Mouse (Mus musculus) intestine, embryonic 16.5 days (tissue): Measurements from ENCODE around the gene Hist1h1d. TPM values are rescaled to one million over a fixed set of nuclear protein-coding genes. Genes with fewer than 3 reads are reported as not detected.

Source experiments
- ATAC-seq: fragments of 200-750 bp; cut with Nextera tagmentation; 2 replicates; pipeline ENCODE4 v1.8.0; 2017; ENCODE audit warnings: moderate TSS enrichment, moderate library complexity
- H3K27ac ChIP-seq: fragments of 300-500 bp; sonication (generic); 2 replicates; pipeline ENCODE4 v1.5.1; 2014; ENCODE audit warnings: mild to moderate bottlenecking, low read length
- H3K27me3 ChIP-seq: fragments of 300-500 bp; sonication (generic); replicated peaks from 2 replicates; pipeline ENCODE4 v1.6.1; 2014; ENCODE audit warnings: low read length, control low read depth, mixed read lengths; ENCODE audit not compliant: control insufficient read depth, insufficient read depth
- H3K36me3 ChIP-seq: fragments of 300-500 bp; sonication (generic); 2 replicates; pipeline ENCODE4 v1.6.1; 2014; ENCODE audit warnings: low read length, control low read depth; ENCODE audit not compliant: control insufficient read depth, insufficient read depth
- H3K4me1 ChIP-seq: fragments of 300-500 bp; sonication (generic); 2 replicates; pipeline ENCODE4 v1.6.1; 2014; ENCODE audit warnings: low read length, control low read depth, mixed read lengths; ENCODE audit not compliant: control insufficient read depth, insufficient read depth
- H3K4me2 ChIP-seq: fragments of 300-500 bp; sonication (generic); 2 replicates; pipeline ENCODE4 v1.6.1; 2014; ENCODE audit warnings: low read depth, low read length, control low read depth
- H3K4me3 ChIP-seq: fragments of 300-500 bp; sonication (generic); 2 replicates; pipeline ENCODE4 v1.5.1; 2014; ENCODE audit warnings: mild to moderate bottlenecking, low read length
- H3K9ac ChIP-seq: fragments of 300-500 bp; sonication (generic); 2 replicates; pipeline ENCODE4 v1.6.1; 2014; ENCODE audit warnings: low read depth, low read length
- H3K9me3 ChIP-seq: fragments of 300-500 bp; sonication (generic); 2 replicates; pipeline ENCODE4 v1.6.1; 2016; ENCODE audit warnings: low read length, control low read depth; ENCODE audit not compliant: control insufficient read depth
- WGBS: fragments of 180-500 bp; shearing (Covaris S2); extraction: QIAGEN DNeasy Blood & Tissue Kit; methylation state at CpG from one replicate; pipeline ENCODE4 v1.1.7; 2014; 5-methylcytosine and 5-hydroxymethylcytosine counted together
- polyA plus RNA-seq: library from polyadenylated mRNA; unstranded; fragments of >200 nt; fragmentation: Nextera tagmentation; extraction: Ambion mirVana; gene quantifications from 2 replicates; pipeline ENCODE4 v1.2.1, GENCODE M21; 2015

Hist1h1d gene
- polyA plus RNA-seq, 1 experiment from 2014 or later = 0.42 TPM

GRCm38 (mm10) chr13:23516822-23517602, 36.0 kb upstream of the Hist1h1d start:
- Histone ChIP-seq H3K4me1 (0 out of 2 replicates have a peak, but pooled peaks cover 4% of the 10 kb centered on the region), H3K4me2 (peak overlapping the region; percentile 60), H3K27me3 (no peaks in the 10 kb centered on the region), H3K36me3 (no peaks in the 10 kb centered on the region), H3K9ac (0 out of 2 replicates have a peak overlapping the region, but pooled peaks have one; percentile 58), H3K9me3 (no peaks in the 10 kb centered on the region), H3K4me3 (peak overlapping the region; percentile 50), H3K27ac (0 out of 2 replicates have a peak overlapping the region, but pooled peaks have one; percentile 74)
- under 1% methylated on average over 19 of the region's 19 CpGs for WGBS
- ATAC-seq = peak; percentile 76

- peak overlapping the region; percentile 50 for H3K4me3 ChIP-seq
- H3K27ac ChIP-seq = 0 out of 2 replicates have a peak overlapping the region, but pooled peaks have one; percentile 35
- peak overlapping the region; percentile 58; the same call in 1 of the 2 replicates for H3K9ac ChIP-seq
- H3K36me3 ChIP-seq = no peaks in the 10 kb centered on the region
- H3K9me3 ChIP-seq = no peaks in the 10 kb centered on the region
- H3K4me2 ChIP-seq = peak overlapping the region; percentile 71
- H3K4me1 ChIP-seq = 0 out of 2 replicates have a peak, but pooled peaks cover 5% of the 10 kb centered on the region
- ATAC-seq = peak; percentile 91
- H3K27me3 ChIP-seq = no peaks in the 10 kb centered on the region
- under 1% methylated on average over 27 of the region's 27 CpGs for WGBS
Observed at GRCm38 (mm10) chr13:23517603-23518294, 35.3 kb upstream of the Hist1h1d start.

- Histone ChIP-seq H3K27ac (no peak overlapping the region), H3K9ac (no peak overlapping the region), H3K4me3 (peak overlapping the region; percentile 50), H3K27me3 (no peaks in the 10 kb centered on the region), H3K9me3 (no peaks in the 10 kb centered on the region), H3K36me3 (no peaks in the 10 kb centered on the region), H3K4me2 (peak overlapping the region; percentile 50), H3K4me1 (0 out of 2 replicates have a peak, but pooled peaks cover 5% of the 10 kb centered on the region)
- under 1% methylated on average over 6 of the region's 6 CpGs for WGBS
- ATAC-seq = no peak
Observed at GRCm38 (mm10) chr13:23518295-23518603, 34.8 kb upstream of the Hist1h1d start.

- Histone ChIP-seq H3K36me3 (no peaks in the 10 kb centered on the region), H3K4me1 (0 out of 2 replicates have a peak, but pooled peaks cover 5% of the 10 kb centered on the region), H3K4me3 (peak overlapping the region; percentile 49), H3K9ac (no peak overlapping the region), H3K27me3 (no peaks in the 10 kb centered on the region), H3K9me3 (no peaks in the 10 kb centered on the region), H3K27ac (peak overlapping the region; percentile 65), H3K4me2 (peak overlapping the region; percentile 64)
- WGBS = under 1% methylated on average over 6 of the region's 6 CpGs
- ATAC-seq = peak; percentile 45
Observed at GRCm38 (mm10) chr13:23518885-23519284, 34.2 kb upstream of the Hist1h1d start.

DNA sequence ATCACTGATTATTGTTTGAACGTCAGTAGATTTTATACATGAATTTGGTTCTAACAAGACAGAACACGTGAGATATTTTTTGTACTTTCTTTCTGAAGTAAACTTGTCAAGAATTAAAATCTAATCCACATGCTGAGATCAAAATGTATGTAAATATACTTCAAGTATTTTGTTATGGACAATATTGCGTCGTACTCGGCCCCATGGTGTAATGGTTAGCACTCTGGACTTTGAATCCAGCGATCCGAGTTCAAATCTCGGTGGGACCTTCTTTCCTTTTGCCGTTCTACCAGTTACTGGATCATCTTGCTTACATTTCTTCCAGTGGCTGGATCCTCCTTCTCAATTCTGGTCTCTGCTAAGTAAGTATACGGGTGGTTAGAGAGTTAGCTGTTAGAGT, 33.6 kb upstream of the Hist1h1d start:
- 0 out of 2 replicates have a peak, but pooled peaks cover 5% of the 10 kb centered on the region for H3K4me1 ChIP-seq
- no peaks in the 10 kb centered on the region for H3K36me3 ChIP-seq
- ATAC-seq = peak; percentile 34
- peak overlapping the region; percentile 65 for H3K27ac ChIP-seq
- no peaks in the 10 kb centered on the region for H3K27me3 ChIP-seq
- H3K9me3 ChIP-seq = no peaks in the 10 kb centered on the region
- H3K4me3 ChIP-seq = peak overlapping the region; percentile 49
- WGBS = under 1% methylated on average over 10 of the region's 10 CpGs
- no peak overlapping the region for H3K9ac ChIP-seq
- H3K4me2 ChIP-seq = peak overlapping the region; percentile 64

DNA sequence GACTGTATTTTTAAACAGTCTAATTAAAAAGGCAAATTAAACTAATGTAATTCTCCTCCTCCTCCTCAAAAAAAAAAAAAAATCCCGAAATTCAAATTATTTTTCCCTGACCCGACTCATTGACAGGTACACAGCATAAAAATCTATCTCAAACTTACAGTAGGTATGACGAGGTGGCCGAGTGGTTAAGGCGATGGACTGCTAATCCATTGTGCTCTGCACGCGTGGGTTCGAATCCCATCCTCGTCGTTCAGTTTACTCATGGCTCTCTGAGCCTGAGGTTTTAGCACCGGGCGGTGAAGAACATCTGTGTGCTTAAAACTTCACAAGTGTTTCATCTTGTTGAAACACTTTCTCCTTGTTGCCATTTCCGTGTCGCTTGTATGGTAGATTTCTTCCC, 31.4 kb upstream of the Hist1h1d start:
- H3K27ac ChIP-seq = no peak overlapping the region
- peak overlapping the region; percentile 35; the same call in 1 of the 2 replicates for H3K4me2 ChIP-seq
- H3K27me3 ChIP-seq = no peaks in the 10 kb centered on the region
- H3K4me3 ChIP-seq = no peak overlapping the region
- no peaks in the 10 kb centered on the region for H3K9me3 ChIP-seq
- H3K9ac ChIP-seq = no peak overlapping the region
- WGBS = 2% methylated on average over 14 of the region's 14 CpGs
- no peak for ATAC-seq
- no peaks in the 10 kb centered on the region for H3K36me3 ChIP-seq
- 0 out of 2 replicates have a peak, but pooled peaks cover 3% of the 10 kb centered on the region for H3K4me1 ChIP-seq

DNA sequence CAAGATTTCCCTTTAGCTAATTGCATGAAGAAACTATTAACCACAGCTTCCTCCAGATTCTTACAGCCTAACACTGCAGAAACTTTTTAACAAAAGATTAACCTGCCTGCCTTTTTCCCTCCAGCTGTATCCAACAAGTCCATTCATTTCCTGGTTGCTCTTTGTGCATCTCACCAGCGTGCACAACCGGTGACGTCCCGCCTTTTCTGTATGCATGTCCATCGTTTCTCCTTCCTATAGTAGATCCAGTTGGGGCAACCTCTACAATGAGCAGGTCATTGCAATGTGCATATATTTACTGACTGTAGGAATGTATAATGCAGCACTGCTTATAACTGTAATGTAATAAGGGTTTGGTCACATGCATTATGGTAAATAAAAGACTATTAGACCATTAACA, 29.1 kb upstream of the Hist1h1d start:
- H3K9ac ChIP-seq = no peak overlapping the region
- H3K9me3 ChIP-seq = no peaks in the 10 kb centered on the region
- H3K27me3 ChIP-seq = no peaks in the 10 kb centered on the region
- no peaks in the 10 kb centered on the region for H3K36me3 ChIP-seq
- ATAC-seq = no peak
- no peak overlapping the region for H3K4me3 ChIP-seq
- 0 out of 2 replicates have a peak, but pooled peaks cover 3% of the 10 kb centered on the region for H3K4me1 ChIP-seq
- WGBS = 42% methylated on average over 5 of the region's 5 CpGs
- H3K27ac ChIP-seq = no peak overlapping the region
- H3K4me2 ChIP-seq = no peak overlapping the region

- peak; percentile 13; the same call in 1 of the 2 replicates for ATAC-seq
- Histone ChIP-seq H3K27ac (no peak overlapping the region), H3K4me2 (no peak overlapping the region), H3K36me3 (no peaks in the 10 kb centered on the region), H3K9me3 (no peaks in the 10 kb centered on the region), H3K9ac (no peak overlapping the region), H3K4me3 (no peak overlapping the region), H3K27me3 (no peaks in the 10 kb centered on the region), H3K4me1 (0 out of 2 replicates have a peak, but pooled peaks cover 5% of the 10 kb centered on the region)
- WGBS = 12% methylated on average over 5 of the region's 5 CpGs
Observed at GRCm38 (mm10) chr13:23524654-23525053, 28.4 kb upstream of the Hist1h1d start.

DNA sequence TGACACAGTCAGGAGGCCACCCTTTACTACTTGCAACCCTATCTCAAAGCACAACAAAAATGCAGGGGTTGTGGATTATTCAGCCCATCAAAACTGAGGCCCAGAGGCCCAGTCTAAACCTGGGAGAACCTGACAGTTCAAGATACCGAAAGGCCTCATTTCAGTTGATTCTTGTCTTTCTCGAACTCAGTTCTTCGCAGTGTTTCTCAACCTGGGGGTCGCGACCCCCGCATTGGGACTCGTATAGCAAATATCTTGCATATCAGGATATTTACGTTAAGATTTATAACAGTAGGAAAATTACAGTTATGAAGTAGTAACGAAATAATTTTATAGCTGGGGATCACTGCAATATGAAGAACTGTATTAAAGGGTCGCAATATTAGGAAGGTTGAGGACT, 27.2 kb upstream of the Hist1h1d start:
- WGBS = 3% methylated on average over 10 of the region's 10 CpGs
- H3K4me1 ChIP-seq = 0 out of 2 replicates have a peak, but pooled peaks cover 5% of the 10 kb centered on the region
- H3K4me3 ChIP-seq = peak overlapping the region; percentile 39
- no peaks in the 10 kb centered on the region for H3K27me3 ChIP-seq
- no peak overlapping the region for H3K27ac ChIP-seq
- no peak for ATAC-seq
- no peaks in the 10 kb centered on the region for H3K36me3 ChIP-seq
- H3K9ac ChIP-seq = peak overlapping the region; percentile 37; the same call in 1 of the 2 replicates
- peak overlapping the region; percentile 47 for H3K4me2 ChIP-seq
- no peaks in the 10 kb centered on the region for H3K9me3 ChIP-seq
